Mouse (Mus musculus) gastrocnemius, adult 8-10 months (tissue): ENCODE measurements at regions not wholly inside any gene's neighbourhood (a gene's known extent, or its start where the extent isn't known, plus 50 kb on each side); places are given as distances from the start of the nearest gene placed in this dataset.

Source experiments
- DNase-seq, 2 experiments: peaks; one replicate each; pipeline ENCODE4 v3.0.0; 2022; ENCODE audit warnings: low spot score in 2 of 2

GRCm38 (mm10) chr2:146625166-146625751, 113.1 kb upstream of the Ralgapa2 start:
- DNase-seq, result no peak

GRCm38 (mm10) chr2:146626531-146626930, 114.4 kb upstream of the Ralgapa2 start:
- no peak for DNase-seq

DNA sequence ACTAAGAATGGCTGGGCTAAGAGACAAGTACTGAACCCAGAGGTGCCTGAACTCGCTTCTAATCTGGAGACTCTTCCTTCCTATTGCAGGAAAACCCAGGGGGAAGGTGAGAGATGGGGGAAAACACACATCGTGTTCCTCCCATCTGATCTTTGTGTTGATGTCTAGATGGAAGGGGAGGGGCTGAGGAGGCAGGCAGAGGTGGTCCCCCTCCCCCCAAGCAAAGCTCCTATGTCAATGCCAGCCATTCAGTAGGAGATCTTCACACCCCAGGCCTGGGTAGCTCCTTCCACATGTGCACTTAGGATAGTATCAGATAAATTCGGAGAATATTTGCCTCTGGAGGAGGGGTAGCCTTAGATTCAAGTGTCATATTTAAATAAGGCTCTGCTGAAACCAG, 118.0 kb upstream of the Ralgapa2 start:
- DNase-seq, result no peak

GRCm38 (mm10) chr2:146631098-146631497, 119.0 kb upstream of the Ralgapa2 start:
- no peak for DNase-seq

GRCm38 (mm10) chr2:146633329-146634070, 121.4 kb upstream of the Ralgapa2 start:
- DNase-seq, result peak in 1 of 2 experiments; percentile 3

GRCm38 (mm10) chr2:146637573-146637972, 125.4 kb upstream of the Ralgapa2 start:
- DNase-seq, result no peak

- no peak for DNase-seq
These were observed 134.3 kb upstream of the Ralgapa2 start for GRCm38 (mm10) chr2:146646237-146646972.

- DNase-seq, result no peak
These were observed 134.8 kb upstream of the Ralgapa2 start for GRCm38 (mm10) chr2:146646973-146647282.

GRCm38 (mm10) chr2:146661346-146661745, 149.2 kb upstream of the Ralgapa2 start:
- DNase-seq, result no peak

DNA sequence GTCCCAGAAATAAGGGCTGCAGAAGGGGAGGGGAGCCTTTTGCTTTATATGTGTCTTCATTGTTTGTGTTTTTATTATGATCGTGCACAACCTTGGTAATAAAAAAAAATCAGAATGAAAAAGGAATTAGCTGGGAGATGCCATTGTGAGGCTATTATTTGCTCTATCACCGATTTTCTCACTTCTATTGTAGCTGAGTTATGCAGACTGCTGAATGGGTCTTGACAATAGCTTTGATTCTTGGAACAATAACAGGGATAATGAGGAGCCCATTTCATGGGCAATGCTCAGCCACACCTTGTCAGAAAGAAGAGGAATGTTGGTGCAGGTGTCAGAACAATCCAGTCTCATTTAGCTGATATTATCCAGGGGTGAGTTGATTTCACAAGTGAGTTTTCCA, 160.6 kb upstream of the Ralgapa2 start:
- no peak for DNase-seq

DNA sequence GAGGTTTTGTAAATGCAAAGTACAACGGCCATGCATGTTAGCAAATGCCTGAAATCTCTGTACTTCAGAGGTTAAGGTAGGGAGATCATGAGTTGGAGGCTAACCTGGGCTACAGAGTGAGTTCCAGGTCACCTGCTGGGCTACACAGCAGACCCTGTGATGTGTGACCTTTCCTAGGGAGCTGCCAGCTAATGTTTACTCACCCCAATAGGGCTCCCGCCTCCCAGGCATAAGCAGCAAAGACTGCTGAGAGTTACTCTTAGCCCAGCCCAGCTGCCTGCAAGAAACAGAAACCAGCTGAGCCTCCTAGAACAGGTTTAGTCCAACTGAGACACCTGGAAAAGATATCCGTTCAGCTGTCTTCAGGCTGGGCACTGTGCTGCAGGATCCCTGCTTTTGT, 169.8 kb upstream of the Ralgapa2 start:
- no peak for DNase-seq

- no peak for DNase-seq
These were observed 169.7 kb upstream of the Kiz start for GRCm38 (mm10) chr2:146685854-146686507.

DNA sequence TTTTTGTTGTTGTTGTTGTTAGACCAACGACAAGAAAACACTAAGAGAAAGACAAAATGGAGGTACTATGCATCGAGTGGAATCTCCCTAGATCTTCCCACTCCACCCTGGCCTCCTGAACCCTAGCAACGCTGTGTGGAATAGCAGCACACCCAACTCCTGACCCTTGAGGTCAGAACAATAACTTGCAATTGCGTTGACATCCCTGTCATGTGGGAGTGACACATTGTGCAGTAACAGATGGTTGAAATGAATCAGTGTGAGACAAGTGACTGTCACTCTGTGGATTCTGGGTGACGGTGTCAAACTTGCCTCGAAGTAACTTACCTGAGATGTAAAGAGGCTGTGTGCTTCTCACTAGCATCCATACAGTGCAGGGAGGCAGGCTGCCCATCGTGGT, 167.1 kb upstream of the Kiz start:
- DNase-seq, result no peak

DNA sequence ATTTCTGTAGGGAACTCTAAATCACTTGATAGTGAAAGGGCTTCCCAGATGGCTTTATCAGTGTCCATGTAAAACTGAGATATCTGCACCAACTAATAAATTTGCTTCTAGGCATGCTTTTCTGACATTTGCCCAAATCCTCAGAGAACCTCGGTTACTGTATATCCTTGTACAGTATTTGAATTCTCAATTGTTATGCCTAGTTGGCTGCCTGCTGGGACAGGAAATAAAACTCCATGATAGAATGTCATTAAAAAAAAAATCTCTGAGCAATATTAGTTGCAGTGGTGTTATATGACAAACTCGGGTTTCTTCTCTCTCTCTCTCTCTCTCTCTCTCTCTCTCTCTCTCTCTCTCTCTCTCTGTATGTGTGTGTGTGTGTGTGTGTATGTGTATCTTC, 162.2 kb upstream of the Kiz start:
- DNase-seq, result no peak

- no peak for DNase-seq
These were observed 161.6 kb upstream of the Kiz start for GRCm38 (mm10) chr2:146694041-146694440.

GRCm38 (mm10) chr2:146696277-146696676, 159.4 kb upstream of the Kiz start:
- no peak for DNase-seq

GRCm38 (mm10) chr2:146696727-146697126, 158.9 kb upstream of the Kiz start:
- no peak for DNase-seq

DNA sequence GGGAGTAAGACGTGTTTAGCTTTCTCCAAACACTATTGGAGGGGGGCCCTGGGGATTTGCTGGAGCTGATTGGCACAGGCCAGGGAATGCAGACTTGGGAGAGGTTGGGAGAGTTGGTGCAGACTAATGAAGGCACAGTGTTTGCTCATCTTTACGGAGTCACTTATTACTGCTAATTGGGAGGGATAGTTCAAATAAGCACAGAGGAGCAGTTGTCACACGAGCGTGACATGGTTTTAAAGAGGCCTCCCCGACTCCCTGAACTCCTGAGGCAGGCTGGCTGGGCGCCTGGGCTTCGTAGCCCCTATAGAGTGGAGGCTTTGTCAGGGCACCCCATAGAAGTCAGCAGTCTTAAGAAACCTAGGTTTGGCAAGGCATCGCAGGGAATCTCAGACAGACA, 145.0 kb upstream of the Kiz start:
- no peak for DNase-seq

DNA sequence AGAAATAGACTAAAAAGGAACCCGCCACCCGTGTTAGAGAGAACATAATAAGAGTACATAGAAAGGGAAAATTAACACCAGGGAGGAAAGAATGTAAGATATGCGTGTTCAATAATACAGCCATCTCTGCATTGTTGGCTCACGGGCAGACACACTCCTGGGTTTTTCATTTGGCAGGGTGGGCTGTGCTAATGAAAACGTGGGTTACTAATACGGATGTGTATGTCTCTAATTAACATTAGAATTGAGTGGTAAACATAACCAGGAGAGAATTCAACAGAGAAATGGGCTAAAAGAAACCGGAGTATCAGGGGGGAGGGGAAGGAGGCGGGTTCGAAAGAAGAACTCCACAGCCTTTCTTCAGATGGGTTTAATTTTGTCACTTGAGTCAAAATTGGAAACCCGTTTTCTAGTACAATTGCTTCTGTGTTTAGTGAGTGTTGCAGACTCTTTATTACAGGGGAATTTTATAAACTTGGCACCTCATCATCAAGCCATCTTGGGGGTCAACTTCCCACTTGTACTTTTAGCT, 134.4 kb upstream of the Kiz start:
- DNase-seq, result no peak

- no peak for DNase-seq
These were observed 133.2 kb upstream of the Kiz start for GRCm38 (mm10) chr2:146722351-146723025.

- DNase-seq, result no peak
These were observed 132.5 kb upstream of the Kiz start for GRCm38 (mm10) chr2:146723172-146723571.
